Mouse (Mus musculus): ENCODE results near the gene Zfp651.

DNA sequence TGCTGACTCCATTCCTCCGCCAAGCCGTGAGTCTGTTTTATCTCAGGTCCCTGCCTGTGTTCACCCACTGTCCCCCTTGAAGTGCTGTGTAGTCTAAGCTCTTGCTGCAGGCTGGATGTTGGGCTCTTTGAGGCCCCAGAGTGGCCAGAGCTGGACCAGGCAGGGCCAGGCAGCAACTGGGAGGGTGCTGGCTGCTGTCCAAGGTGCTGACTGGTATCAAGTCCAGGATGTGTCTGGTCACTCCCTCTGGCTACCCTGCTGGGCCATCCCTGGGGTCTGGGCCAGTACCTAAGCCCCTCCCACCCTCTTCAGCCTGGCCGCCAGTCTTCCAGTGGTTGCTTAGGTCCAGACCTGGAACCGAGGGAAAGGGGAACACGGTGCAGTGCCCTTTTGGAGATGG is 32.1 kb downstream of the Zfp651 start:
- no peak for TF ChIP-seq POLR2A (IDR thresholded peaks at IDR 0.05; ENCODE audit: borderline replicate concordance, extremely low read depth, low read depth, low read length)
- no peak for TF ChIP-seq CTCF (IDR thresholded peaks at IDR 0.05; ENCODE audit: insufficient read depth, low read length)
